Mouse (Mus musculus): Measurements from ENCODE around the gene Dnm3.

GRCm38 (mm10) chr1:162220891-162221290 lies 256.9 kb downstream of the Dnm3 start:
- no peak for TF ChIP-seq CTCF (conservative IDR thresholded peaks at IDR 0.05; ENCODE audit: low read length)
- TF ChIP-seq POU5F1 (IDR thresholded peaks at IDR 0.05; ENCODE audit: borderline replicate concordance, low read length), result no peak

Data from E14TG2a.4 (cell line).